Mouse (Mus musculus) kidney, adult 2 months (tissue): Measurements from ENCODE around the gene Atpif1. TPM values are rescaled to one million over a fixed set of nuclear protein-coding genes. Genes with fewer than 3 reads are reported as not detected.

Source experiments
- polyA plus RNA-seq: library from polyadenylated mRNA; depleted of rRNA; stranded (reverse); fragments of >200 nt; gene quantifications from 2 replicates; pipeline ENCODE4 v1.2.3, GENCODE M21; 2012; rRNA removed

The Atpif1 gene
- polyA plus RNA-seq, 1 experiment: 485 TPM

Other genes starting within 250 kb of the Atpif1 start
- 7.2 and 8.9 TPM in 2 replicates for gene Rab42, start 230.3 kb downstream of the Atpif1 start, polyA plus RNA-seq
- 24.4 and 30.2 TPM in 2 replicates for gene Trnau1ap, start 204.1 kb downstream of the Atpif1 start, polyA plus RNA-seq
- 9.4 and 10.1 TPM in 2 replicates for gene Rcc1, start 180.1 kb downstream of the Atpif1 start, polyA plus RNA-seq
- 19.5 and 25.2 TPM in 2 replicates for gene Phactr4, start 111.2 kb downstream of the Atpif1 start, polyA plus RNA-seq
- gene Med18, start 69.7 kb downstream of the Atpif1 start, polyA plus RNA-seq: 2.4 and 2.9 TPM in 2 replicates
- gene Sesn2, start 23.2 kb downstream of the Atpif1 start, polyA plus RNA-seq: 26.7 and 29.4 TPM in 2 replicates
- 22.2 and 32.2 TPM in 2 replicates for gene Dnajc8, start 1.9 kb upstream of the Atpif1 start, polyA plus RNA-seq
- 1.4 and 2.2 TPM in 2 replicates for gene Ptafr, start 30.4 kb upstream of the Atpif1 start, polyA plus RNA-seq
- gene Eya3, start 105.3 kb upstream of the Atpif1 start, polyA plus RNA-seq: 19.0 and 21.6 TPM in 2 replicates
- 4.4 and 6.2 TPM in 2 replicates for gene Xkr8, start 198.9 kb upstream of the Atpif1 start, polyA plus RNA-seq
- 2.0 and 2.2 TPM in 2 replicates for gene Smpdl3b, start 223.6 kb upstream of the Atpif1 start, polyA plus RNA-seq
- 10.7 and 11.9 TPM in 2 replicates for gene Rpa2, start 234.7 kb upstream of the Atpif1 start, polyA plus RNA-seq